Mouse (Mus musculus) spleen, adult 12 weeks (tissue): Measurements from ENCODE around the gene Gsx2.

Experiments
- DNase-seq: peaks from one replicate; pipeline ENCODE4 v3.0.0; 2022; ENCODE audit warnings: low spot score

Gsx2 gene

DNA sequence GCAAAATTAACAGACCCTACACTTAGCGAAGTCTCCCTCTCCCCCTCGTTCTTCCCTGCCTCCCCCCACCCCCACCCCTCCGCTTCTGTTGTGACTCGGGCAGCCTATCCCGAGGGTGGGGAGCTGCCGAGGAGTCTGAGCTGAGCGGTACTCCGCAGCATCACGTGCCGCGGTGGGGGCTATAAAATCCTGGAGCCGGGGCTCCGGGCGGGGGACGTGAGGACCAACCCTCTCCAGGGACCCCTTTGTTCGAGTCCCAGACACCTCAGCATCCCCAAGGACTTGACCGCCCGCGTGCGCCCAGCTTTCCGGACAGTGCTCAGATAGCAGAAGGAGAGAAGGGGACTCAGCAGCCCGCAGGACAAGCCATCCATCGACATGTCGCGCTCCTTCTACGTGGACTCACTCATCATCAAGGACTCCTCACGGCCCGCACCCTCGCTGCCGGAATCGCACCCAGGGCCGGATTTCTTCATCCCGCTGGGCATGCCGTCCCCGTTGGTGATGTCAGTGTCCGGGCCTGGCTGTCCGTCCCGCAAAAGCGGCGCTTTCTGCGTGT is at the start of gene Gsx2:
TSS of gene Gsx2 (plus strand) at position 219 of the 559 bp plus-strand sequence.
- DNase-seq = no peak

- DNase-seq = no peak
These were observed 39.9 kb upstream of the Gsx2 start for GRCm38 (mm10) chr5:75035475-75035874.

DNA sequence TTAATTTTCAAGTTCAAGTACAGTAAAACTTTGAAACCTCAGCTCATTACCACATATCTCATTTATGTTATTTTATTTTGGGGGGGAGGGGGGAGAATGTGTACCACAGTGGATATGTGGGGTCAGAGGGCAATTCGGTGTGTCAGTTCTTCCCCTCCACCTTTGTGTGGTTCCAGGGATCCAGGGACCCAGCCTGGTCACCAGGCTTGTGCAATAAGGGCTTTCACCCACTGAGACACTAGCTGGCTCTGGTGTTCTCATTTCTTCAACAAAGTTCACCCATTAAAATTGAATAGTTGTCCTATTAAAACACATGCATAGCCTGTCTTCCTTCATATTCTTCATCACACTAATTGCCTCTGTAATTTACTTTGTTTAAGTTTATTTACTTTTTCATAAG is 36.1 kb upstream of the Gsx2 start:
- no peak for DNase-seq

GRCm38 (mm10) chr5:75043011-75043445 is 32.4 kb upstream of the Gsx2 start:
- no peak for DNase-seq

DNA sequence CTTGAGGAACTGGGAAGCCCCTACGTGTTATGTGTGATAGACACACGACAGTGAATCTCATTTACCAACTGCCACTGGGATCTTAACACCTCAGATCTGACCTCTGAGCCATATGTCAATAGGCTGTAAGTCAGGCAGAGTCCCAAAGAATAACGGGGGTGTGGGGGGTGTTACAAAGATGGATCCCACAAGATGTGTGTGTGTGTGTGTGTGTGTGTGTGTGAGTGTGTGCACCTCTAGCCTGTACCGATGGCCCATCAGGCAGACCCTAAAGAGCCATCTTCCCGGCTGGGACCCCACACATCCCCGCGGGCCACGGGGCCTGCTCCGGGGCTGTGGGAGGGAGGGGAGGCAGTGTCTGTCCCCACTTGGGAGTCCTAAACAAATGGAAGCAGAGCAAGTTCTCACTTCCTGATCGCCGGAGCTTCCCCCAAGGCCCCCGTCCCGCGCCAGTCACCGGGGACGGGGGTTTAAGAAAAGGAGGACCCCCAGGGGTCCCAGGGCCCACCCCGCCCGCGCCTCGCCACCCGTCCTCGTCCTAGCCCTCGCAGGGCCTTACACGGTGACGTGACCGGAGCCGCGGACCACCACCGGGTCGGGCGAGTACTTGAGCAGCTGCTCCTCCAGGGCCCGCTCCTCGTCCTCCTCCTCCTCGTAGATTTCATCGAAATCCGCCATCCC is 31.6 kb upstream of the Gsx2 start:
- DNase-seq = no peak

DNA sequence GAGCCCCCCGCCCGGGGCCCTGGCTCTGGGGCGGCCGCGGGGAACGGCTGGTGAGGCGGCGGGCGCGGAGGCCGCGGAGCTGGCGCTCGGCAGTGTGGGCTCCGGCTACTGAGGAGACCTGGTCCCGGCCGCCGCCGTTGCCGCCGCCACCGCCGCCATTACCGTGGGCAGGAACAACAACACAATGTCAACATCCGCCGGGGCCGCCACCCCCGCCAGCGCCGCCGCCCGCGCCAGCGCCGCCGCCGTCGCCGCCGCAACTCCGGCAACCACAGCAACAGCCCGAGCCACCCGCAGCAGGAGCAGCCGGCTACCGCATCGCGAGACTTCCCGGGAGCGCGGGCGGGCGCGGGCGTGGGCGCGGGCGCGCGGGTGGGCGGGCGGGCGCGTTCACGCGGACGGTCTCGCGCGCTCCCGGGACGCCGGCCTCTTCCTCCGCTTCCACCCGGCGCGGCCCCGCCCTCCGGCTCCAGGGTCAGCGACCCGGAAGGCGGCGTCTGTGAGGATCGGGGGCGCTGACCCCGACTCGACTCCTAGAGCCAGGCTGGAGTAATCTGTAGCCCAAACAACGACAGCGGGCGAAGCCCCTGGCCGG is 31.0 kb upstream of the Gsx2 start, which contains the start of gene Chic2:
TSS of gene Chic2 (minus strand) at position 465 of the 595 bp plus-strand sequence.
- DNase-seq = peak; percentile 68

- DNase-seq = no peak
These were observed 30.0 kb upstream of the Gsx2 start for GRCm38 (mm10) chr5:75045371-75045770.

DNA sequence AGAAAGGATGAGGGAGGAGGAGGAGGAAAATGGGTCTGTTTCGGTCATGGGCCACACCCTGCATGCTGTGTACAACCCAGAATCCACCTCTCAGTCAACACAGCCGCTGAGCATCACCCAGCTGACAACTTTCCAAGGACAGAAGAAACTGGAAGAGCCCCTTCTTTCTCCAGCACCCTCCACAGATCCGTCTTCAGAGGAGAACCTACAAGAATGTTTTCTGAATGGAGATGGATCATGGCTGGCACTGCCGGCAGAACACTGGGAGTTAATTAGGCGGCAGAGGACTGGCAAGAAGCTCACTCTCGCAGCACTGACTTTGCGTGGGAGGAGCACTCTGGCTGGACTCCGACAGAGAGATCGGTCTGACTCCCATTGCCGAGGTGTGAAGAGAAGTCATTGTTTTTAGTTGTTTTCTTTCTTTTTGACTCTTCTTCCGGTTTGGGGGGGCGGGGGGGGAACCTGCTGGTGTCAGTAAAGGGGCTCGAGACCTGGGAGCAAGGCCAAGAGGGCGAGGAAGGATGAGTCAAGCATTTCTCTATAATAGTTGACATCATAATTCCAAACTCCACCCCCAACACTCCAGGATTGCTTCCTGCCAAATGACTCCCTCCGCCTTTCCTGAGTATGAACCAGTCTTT is 28.6 kb upstream of the Gsx2 start:
- DNase-seq = no peak

GRCm38 (mm10) chr5:75051109-75051508 is 24.3 kb upstream of the Gsx2 start:
- DNase-seq = no peak

DNA sequence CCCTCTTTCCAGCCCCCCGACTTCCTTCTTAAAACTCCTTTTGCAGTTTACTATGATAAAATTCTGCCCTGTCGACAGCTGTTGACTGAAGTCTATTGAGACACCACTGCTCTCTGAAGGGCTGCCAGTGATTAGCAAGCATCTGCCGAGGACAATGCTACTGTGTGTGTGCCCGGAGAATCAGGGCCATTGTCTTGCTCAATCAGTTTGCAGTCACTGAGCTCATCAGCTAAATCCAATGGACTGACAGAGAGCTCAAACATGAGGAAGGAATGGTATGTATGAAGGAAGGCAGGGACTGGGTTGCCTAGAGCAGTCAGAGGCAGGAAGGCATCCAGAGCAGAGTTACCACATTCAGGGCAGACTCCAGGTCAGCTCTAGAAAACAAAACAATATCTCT is 12.2 kb upstream of the Gsx2 start:
- DNase-seq = no peak

DNA sequence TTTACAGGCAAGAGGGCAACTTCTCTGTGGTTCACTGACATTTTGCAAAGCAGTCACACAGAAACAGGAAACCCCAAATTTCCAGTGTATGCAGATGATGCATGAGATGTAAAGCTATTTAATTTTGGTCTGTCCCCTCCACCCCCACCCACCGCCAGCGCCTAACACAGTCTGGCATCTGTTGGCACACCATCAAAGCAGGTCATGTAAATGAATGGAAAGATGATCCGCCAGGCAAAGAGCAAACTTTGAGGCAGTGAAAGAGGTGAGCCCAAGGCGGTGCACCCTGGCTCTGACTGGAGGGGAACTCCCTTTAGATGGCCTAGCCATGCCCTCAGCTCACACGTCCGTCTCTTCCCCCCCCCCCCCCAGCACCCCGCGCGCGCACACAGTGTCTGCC is 8.7 kb upstream of the Gsx2 start:
- DNase-seq = no peak

GRCm38 (mm10) chr5:75067125-75067756 is 8.2 kb upstream of the Gsx2 start:
- peak; percentile 59 for DNase-seq

DNA sequence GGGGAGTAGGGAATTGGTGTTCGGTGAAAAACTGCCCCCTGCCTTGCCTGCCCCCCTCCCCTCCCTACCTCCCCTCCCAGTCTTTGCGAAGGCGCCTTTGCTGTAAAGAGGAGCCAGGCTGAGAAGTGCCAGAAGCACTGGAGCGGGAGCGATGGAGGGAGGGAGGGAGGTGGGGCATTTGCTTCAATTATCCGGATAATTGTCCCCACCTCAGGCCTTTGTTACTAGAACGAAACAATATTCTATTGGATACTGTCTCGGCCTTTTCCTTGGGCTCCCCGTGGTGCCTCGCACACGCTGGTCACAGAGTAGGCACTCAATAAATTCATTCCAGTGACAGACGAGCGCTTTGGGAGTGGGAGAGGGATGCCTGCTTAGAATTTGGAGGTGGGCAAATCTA is 5.3 kb upstream of the Gsx2 start:
- no peak for DNase-seq

GRCm38 (mm10) chr5:75070656-75071375 is 4.6 kb upstream of the Gsx2 start:
- no peak for DNase-seq

DNA sequence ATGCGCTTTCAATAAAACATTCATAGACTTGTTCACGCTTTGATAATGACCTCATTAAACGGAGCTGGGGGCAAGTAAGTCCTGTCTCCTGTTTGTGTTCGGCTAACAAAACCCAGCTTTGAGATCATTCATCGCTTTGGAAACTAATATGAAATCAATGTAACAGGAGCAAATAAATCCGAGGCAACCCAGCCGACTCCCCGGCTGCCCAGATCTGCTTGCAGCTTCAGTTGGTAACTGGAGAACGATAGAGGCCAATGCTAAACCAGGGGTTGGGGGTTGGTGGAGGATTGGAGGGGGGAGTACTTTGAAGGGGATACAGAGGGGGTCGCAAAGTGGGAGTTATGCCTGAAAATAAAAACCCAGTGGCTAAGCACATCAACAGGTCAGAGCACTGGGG is 3.5 kb upstream of the Gsx2 start:
- DNase-seq = no peak

GRCm38 (mm10) chr5:75072532-75072931 is 2.9 kb upstream of the Gsx2 start:
- no peak for DNase-seq

- DNase-seq = no peak
These were observed 2.2 kb upstream of the Gsx2 start for GRCm38 (mm10) chr5:75073167-75073566.

DNA sequence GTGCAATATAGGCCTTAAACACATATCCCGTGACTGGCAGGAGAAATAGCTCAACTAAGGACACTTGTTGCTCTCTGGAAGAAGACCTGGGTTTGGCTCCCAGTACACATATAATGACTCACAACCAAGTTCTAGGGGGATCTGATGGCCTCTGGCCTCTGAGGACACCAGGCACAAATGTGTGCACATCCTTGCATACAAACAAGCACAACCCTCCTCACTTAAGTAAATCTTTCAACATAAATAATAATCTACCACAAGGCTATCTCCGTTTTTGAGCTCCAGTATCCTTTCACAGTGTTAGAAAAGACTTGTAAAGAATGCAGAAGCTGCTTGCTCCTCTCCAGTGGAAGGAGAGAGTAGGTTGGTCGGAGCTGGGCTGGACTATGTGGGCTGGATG is 1.7 kb upstream of the Gsx2 start:
- DNase-seq = no peak

DNA sequence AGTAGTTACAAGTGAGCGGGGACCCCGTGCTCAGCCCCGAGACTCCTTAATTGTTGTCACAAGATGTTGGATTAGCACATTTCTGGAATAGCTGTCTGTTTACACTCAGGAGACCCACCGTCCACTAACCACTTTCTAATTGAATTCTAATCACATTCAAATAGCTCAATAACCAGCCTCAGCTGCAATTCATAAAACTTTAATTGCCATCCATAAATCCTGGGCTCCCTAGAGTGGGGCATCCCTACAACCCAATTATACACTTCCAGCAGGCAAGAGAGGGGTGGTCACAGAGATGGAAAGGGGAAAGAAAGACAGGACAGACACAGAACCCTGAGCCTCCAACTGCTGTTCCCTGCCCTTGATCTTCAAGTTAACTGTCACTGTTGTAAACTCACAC is 1.3 kb upstream of the Gsx2 start:
- no peak for DNase-seq

- DNase-seq = no peak
These were observed 641 bp upstream of the Gsx2 start for GRCm38 (mm10) chr5:75074537-75075382.
